Mouse (Mus musculus) layer of hippocampus, postnatal 10 days (tissue): ENCODE results near the gene Ankrd9. TPM values are rescaled to one million over a fixed set of nuclear protein-coding genes. Genes with fewer than 3 reads are reported as not detected.

Source experiments
- DNase-seq, 2 experiments: peaks; one replicate each; pipeline ENCODE4 v3.0.0; 2021; ENCODE audit warnings: low spot score in 2 of 2
- long read RNA-seq: library from polyadenylated mRNA; stranded (forward); transcript quantifications from one replicate; pipeline ENCODE4 v2.0.0, GENCODE M21; 2023
- total RNA-seq, 2 experiments: library from RNA; stranded (reverse); gene quantifications; 2 replicates each; pipeline ENCODE4 v1.2.3; 2021

Gene Ankrd9
- 1 to 10 TPM; 8.2 to 9.6 TPM for total RNA-seq
- long read RNA-seq, transcript Ankrd9-202 (3 exons, 2,577 nt) = major isoform, 8 of 15 reads
- long read RNA-seq, partial matches to known transcripts = 0 of 15 reads
- long read RNA-seq, other reads (novel, unspliced or antisense) = 3 of 15 reads

GRCm38 (mm10) chr12:110978607-110979406, at the start of gene Ankrd9:
Gene Ankrd9, minus strand, starts transcription at chr12:110979040.
- peak; percentile 89 to 92 for DNase-seq

- no peak for DNase-seq
Observed at GRCm38 (mm10) chr12:111021577-111021976, 42.7 kb upstream of the Ankrd9 start.

GRCm38 (mm10) chr12:111021138-111021537, 42.3 kb upstream of the Ankrd9 start:
- no peak for DNase-seq

GRCm38 (mm10) chr12:111019086-111019485, 40.2 kb upstream of the Ankrd9 start:
- no peak for DNase-seq

- no peak for DNase-seq
Observed at GRCm38 (mm10) chr12:111018068-111018467, 39.2 kb upstream of the Ankrd9 start.

GRCm38 (mm10) chr12:111016807-111017206, 38.0 kb upstream of the Ankrd9 start:
- no peak for DNase-seq

- DNase-seq = no peak
Observed at GRCm38 (mm10) chr12:111009615-111010257, 30.9 kb upstream of the Ankrd9 start.

- DNase-seq = no peak
Observed at GRCm38 (mm10) chr12:111008500-111009490, 30.0 kb upstream of the Ankrd9 start.

GRCm38 (mm10) chr12:111007134-111008103, 28.6 kb upstream of the Ankrd9 start:
- DNase-seq = no peak

- DNase-seq = no peak
Observed at GRCm38 (mm10) chr12:111006339-111006738, 27.5 kb upstream of the Ankrd9 start.

GRCm38 (mm10) chr12:111005803-111006202, 27.0 kb upstream of the Ankrd9 start:
- DNase-seq = no peak

- DNase-seq = no peak
Observed at GRCm38 (mm10) chr12:111004142-111004541, 25.3 kb upstream of the Ankrd9 start.

GRCm38 (mm10) chr12:111000956-111001355, 22.1 kb upstream of the Ankrd9 start:
- no peak for DNase-seq

- DNase-seq = no peak
Observed at GRCm38 (mm10) chr12:110999820-111000219, 21.0 kb upstream of the Ankrd9 start.

GRCm38 (mm10) chr12:110998092-110998491, 19.3 kb upstream of the Ankrd9 start:
- DNase-seq = no peak

GRCm38 (mm10) chr12:110994666-110995065, 15.8 kb upstream of the Ankrd9 start:
- no peak for DNase-seq

GRCm38 (mm10) chr12:110993226-110993625, 14.4 kb upstream of the Ankrd9 start:
- DNase-seq = no peak

GRCm38 (mm10) chr12:110992771-110993170, 13.9 kb upstream of the Ankrd9 start:
- no peak for DNase-seq

GRCm38 (mm10) chr12:110992128-110992553, 13.3 kb upstream of the Ankrd9 start:
- peak; percentile 93 to 96 for DNase-seq
